Mouse (Mus musculus) layer of hippocampus, adult 9-11 months (tissue): ENCODE data around the gene Zfp827.

Source experiments
- DNase-seq: peaks from one replicate; pipeline ENCODE4 v3.0.0; 2022

The Zfp827 gene

DNA sequence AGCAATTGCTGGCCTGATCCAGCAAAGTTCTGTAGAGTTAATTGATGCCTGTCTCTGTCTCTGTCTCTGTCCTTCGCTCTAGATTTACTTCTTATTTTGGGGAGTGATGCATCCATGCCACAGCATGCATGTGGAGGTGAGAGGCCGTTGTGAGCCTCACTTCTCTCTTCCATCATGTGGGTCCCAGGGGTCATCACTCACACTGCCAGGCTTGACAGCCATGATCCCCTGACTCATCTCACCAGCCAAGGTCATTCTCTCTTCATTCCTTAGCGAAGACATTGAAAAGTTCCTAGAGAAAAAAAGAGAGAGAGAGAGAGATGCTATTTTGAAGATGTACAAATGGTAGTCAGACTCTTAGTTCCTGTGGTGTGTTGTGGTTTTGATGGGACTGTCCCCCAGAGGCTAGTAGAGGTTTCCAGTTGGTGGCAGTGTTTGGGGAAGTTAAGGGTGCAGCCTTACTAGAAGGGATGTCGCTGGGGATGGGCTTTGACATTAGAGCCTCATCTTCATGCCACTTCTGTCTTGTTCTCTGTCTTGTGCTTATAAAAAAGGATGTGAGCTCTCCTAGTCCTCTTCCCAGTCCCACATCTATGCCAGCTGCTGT lies 133.0 kb downstream of the Zfp827 start:
- no peak for DNase-seq

DNA sequence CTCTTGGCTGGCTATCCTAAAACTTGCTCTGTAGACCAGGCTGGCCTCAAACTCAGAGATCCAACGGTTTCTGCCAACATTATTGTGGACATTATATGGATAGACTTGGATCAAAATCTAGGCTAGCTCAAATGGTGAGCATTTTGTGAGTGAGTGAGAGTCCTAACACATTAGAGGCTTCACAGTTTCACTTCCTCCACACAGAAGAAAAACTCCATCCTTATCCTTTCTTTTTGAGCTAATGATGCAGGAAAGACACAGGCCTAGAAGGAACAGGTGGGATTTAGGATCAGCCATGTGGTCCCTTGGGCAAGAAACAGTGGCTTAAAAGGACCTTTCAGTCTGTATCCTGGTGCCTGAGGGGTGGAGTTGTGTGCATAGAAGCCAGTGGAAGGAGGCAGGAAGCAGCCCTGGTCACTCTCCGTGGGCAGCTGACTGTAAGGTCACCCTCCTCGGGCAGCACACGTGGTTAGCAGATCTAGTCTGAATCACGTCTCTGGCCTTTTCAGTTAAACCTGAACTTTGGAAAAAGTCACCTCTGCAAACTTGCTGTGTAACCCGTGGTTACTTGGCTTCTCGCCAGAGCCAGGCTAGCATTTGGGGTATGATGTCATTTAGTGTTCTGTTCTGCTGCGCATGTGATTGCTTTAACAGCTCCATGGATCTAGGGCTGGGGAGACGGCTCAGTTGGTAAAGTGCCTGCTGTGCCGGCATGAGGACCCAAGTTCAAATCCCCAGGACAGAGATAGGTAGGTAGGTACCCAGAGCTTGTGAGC lies 134.5 kb downstream of the Zfp827 start:
- DNase-seq: peak; percentile 78

DNA sequence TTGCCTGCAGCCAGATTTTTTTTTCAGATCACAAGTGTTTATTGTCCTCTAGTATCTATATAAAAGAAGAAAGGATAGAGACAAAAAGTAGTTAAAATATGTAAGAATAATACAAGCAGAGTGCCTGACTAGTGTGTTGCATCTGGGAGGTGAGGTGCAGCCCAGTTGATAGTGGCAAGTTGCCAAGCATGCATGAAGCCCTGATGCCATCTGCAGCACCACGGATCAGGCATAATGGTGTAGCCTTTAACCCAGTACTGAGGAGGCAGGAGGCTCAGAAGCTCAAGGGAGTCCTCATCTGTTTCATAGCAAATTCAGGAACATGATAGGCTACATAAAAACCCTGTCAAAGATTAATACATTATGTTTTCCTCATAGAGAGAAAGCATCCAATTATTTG lies 136.1 kb downstream of the Zfp827 start:
- no peak for DNase-seq

DNA sequence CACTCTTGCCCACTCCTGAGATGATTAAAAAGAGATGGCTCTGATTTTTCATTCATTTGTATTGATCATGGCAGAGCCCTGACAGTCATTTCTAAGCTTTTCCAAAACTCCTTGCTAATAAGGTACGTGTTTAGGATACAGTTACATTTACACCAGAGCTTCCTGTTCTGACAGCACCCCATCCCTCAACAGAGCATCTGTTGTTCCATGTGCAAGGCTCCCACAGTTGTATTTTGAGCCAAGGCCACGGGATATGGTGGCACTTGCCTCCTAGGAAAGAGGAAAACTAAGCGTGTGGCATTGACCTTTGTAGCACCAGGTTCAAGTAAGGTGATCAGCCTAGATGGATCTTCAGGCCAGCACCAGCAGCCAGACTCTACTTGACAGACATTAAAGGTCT lies 137.0 kb downstream of the Zfp827 start:
- DNase-seq: no peak

DNA sequence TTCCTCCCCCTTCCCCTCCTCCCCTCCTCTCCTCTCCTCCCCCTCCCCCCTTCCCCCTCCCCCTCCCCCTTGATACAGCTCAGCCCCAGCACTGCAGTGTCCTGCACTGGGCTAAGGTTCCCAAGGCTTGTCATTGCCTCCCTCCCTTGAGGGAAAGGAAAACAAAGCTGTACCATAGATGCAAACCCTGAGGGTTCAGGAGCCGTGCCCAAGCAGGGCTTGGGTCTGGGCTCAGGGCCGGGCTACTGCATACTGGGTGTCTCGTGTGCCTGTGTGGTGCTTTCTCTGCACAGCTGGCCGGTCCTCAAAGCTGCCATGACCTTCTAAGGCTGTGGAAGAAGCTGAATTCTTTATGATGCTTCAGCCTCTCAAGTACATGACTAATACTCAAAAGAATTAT lies 145.4 kb downstream of the Zfp827 start:
- DNase-seq: no peak

DNA sequence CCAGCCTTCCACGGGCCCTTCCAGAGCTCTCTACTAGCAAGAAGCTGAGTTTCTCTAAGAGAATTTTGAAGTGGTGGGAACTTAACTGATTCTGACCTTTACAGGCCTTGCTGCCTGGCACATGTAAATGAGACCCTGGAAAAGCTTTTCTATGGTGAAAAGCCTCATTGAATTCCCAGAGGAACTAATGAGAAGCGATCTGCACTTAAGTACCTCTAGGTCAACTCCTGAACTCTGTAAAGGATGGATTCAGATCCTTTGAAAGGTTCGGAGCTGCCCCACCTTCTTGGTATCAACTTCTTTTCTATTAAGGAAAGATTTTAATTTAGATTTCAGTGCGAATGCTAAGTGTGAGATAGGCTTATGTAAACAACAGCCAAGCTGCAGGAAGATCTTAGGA lies 147.8 kb downstream of the Zfp827 start:
- no peak for DNase-seq

DNA sequence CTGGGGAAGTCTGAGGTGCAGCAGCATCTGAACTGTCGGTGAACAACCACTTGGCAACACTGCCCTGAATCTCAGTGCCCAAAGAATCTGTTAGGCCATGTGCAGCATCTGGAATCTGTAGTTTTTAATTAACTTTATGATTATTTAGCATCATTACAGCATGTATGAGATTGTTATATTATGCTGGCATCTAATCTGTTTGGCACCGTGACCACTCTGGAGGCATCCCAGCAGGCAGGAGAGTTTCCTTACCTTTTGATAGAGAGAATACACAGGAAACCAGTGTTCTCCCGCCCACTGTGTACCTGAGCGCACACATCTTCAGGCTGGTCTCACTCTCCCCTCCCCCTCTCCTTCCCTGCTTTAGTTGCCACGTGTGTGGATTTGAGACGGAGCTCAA lies 151.4 kb downstream of the Zfp827 start:
- peak; percentile 54 for DNase-seq

DNA sequence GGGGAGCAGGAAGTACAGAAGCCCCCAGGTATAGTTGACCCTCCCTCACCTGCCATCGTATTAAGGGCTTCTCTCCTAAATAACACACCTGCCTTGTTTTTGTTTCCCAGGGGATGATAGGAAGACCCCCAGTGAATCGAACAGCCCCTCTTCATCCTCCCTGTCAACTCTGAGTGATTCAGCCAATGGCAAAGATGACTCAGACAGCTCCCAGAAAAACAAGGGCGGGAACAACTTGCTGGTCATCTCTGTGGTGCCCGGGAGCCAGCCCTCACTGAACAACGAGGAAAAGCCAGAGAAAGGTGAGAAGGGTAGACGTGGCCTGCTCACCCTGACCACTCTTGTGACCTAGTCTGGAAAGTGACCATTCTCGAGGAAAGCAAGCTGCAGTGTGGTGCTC lies 157.3 kb downstream of the Zfp827 start:
- DNase-seq: no peak

DNA sequence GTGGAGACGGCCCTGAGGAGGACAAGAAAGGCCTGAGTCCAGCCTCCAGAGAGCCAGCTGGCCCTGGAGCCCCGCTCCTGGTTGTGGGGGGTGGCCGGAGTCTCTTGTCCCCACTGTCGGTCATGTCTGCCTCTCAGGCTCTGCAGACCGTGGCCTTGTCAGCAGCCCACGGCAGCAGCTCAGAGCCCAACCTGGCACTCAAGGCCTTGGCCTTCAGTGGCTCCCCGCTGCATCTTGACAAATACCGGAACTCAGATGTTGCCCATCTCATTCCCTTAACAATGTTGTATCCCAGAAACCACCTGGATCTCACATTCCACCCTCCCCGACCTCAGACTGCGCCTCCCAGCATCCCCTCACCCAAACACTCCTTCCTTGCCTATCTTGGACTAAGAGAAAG lies 161.8 kb downstream of the Zfp827 start:
- no peak for DNase-seq

DNA sequence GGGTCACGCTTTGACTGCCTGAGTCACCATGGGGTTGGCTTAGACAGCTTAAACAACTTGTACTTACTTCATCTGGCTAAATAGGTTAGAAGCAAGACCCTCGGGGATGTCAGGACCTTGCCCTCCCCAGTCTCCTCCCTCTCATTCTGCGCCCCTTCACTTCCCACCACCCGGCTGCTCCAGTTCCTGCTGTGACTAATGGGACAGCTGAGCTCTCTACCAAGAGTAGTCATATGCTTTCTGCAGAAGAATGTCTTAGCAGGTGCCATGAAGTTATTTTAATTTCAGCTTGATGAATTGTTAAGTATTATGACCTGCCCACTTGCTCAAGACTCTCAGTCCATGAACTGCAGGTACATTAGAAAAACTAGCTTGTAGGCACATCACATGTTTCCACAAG lies 168.2 kb downstream of the Zfp827 start:
- no peak for DNase-seq

DNA sequence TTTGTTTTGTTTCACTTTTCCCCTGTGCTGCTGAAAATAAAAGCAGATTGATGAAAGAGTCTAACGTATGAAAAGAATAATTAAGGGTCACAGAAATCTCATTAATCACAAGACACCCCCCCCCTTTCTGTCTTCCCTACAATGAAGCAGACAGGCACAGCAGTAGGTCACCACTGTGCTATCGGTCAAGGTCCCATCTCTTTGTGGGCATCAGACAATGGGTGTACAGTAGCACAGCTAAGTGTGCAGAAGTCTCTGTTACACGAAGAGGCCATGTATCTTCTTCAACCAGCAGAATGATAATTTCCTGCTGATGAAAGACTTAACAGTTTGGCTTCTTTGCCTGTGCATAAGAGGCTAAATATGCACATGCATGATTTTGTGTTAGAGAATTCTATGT lies 170.4 kb downstream of the Zfp827 start:
- DNase-seq: no peak

DNA sequence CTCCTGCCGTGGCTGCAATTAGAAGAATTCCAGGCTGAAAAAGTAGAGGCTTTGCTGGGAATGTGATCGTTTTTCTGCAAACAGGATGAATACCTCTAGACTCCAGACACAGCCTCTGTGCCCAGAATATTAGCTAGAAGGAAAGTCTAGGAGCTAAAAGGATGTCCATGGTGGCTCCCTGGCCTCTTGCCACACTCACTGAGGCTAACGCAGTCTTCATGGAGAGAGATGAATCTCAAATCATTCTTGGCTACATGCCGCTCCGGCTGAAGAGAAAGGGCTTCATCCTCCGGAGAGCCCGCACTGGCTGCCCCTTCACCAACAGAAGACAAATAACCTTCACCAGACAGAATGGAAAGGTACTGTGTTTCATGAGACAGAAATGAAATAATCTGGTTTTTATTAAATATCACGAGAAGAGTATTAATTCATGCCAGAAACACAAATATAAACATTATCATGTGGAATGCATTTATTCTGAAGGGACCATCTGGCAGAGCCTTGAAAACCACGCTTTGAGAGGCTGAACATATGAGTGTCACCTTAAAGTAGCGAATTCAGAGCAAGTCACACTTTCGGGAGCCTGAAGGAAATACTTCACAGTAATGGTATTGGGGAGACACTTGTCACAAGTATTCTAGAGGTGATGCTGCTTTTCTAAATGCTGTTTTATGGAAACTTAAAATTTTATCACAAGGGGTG lies 173.4 kb downstream of the Zfp827 start:
- no peak for DNase-seq

DNA sequence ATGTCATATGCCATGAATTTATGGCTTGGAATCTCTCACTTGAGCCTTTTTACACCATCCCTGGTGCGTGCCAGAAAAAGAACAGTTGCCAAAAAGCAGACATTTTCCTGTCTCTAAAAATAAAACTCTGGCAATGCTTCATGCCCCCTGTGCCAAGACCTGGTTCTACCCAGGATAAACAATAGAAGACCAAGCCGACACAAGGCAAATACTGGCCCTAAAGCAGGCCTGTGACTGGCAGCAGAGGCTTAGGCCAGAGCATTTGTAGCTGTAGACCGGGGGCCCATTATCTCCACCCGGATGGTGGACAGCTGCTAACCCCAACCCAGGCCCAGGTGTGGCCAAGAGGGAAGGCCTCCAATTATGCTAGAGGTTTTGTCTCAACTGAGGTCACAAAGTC lies 178.7 kb downstream of the Zfp827 start:
- no peak for DNase-seq

DNA sequence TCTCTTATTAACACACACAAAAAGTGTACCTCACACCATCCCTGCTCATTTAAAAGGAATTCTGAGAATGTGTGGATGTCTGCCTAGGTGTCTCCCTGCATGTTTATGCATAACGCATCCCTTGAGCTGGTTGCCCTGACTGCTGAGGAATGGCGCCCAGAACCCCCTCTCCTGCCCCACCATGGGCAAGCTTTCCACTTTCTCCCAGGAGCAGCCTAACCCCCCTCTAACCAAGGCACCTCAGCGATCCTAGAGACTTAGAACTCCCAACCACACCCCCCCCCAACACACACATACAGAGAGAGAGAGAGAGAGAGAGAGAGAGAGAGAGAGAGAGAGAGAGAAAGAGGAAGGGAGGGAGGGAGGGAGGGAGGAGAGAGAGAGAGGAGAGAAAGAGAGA lies 179.9 kb downstream of the Zfp827 start:
- no peak for DNase-seq

DNA sequence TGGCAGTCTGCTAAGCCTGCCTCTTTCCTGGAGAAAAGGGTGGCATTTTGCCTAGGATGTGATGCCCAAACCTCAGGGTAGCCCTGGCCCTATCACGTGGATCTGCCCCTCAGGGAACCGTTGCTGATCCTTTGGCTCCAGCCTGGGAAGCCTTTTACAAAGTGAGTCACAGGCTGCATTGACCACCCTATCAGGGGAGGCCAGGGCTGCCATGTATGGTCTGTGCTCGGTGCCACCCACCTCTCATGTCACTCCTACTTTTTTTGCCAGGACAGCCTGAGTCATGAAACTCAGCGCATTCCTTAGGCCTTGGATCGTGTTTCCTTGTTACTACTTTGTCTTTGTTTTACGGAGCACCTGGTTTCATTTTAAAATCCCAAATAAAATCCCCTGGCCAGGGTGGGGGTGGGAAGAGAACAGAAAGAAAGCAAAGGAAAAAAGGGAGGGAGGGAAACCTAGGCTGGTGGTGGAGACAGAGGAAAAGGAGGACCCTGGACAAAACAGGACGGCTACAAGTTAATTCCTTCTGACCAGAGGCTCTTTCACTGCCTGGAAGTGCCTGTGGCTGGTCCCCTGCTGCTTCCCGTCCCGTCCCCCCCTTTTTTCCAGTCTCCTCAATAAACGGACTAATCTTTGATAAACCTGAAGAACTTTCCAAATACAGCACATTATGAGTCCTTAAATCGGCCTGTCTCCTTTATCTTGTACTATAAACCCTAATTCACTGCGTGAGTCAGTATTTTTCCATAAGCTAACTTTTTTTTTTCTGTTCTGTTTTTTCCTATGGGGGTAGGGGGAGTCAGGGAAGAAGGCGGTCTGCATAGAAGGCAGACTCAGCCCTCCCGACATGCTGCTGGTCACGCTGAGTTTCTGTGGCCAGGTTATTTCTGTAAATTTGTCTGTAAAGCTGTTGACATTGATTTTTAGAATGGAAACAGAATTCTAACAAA lies 180.7 kb downstream of the Zfp827 start:
- no peak for DNase-seq

DNA sequence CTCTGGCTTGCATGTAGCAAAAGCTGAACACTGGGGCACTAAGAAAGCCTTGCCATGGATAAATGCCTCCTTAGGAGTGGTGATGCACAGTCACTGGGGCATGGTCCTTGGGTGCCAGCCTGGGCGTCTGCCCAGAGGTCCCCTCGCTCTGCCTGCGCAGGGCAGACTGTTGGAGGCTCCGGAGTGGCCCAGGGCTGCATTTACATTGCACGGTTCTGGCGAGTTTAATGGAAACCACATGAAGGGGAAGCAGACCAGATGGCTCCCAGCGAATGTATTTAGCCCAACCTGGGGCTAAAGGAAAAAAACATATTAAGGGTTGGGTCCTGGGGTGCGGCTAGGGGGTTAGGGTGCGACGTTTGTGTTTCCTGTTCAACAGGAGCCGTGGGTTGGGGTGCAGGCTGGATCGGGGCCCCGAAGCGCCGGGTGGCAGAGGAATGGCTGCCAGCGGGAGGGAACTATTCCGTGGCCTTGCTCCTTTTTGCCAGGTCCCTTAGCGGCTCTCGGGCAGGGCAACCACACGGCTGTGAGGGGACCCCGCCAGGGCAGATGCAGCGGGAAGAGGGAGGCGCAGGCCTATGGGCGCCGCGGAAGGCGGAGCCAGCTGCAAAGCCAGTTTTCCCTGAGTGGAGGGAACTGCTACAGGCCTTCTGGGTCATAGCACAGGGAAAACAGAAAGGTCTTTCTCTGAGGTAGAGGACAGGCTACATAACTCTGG lies 181.6 kb downstream of the Zfp827 start:
- no peak for DNase-seq

DNA sequence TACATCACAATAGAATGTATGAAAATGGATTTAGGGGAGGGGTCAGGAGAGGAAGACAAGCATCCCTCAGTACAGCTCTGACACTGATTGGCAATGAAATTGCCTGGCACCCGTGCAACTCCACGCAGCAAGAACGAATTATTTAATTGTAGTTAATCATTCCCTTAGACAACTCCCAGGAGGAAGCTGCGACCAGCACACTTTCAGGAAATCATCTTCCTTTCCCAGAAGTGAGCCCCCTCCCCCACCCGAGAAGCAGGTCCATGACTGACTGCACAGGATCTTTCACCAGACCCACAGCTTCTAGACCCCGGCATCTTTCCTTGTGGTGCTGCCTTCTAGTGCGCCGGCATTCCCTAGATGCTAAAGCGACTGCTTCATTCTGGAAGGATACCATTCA lies 183.4 kb downstream of the Zfp827 start:
- DNase-seq: no peak

DNA sequence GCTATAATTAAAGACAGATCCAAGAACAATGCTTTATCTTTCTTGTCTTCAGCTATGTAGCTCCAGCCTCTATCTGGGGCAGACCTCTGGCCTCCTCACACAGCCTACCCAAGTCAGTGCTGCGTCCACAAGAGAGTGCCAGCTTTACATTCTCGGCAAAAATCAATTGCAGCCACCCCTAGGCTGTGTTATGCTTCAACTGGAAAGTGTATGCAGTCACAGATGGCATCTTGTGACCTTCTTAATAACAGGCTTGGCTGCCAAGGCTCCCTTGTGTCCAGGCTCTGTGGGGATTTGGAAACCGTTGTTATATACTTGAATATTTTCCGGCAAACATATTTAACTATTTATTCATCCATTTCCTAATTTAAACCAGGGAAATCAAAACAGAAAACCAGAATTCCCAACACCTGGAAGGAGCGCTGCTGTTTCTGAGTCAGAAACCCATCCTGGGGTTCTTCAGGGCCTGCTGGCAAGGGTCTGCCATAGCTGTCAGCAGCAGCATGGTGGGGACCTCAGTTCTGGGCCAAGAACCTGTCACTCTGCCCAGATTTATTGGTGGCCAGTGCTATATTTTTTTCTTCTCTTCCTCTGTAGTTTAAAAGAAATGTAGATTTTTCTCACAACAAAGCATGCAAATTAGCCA lies 194.0 kb downstream of the Zfp827 start:
- no peak for DNase-seq

DNA sequence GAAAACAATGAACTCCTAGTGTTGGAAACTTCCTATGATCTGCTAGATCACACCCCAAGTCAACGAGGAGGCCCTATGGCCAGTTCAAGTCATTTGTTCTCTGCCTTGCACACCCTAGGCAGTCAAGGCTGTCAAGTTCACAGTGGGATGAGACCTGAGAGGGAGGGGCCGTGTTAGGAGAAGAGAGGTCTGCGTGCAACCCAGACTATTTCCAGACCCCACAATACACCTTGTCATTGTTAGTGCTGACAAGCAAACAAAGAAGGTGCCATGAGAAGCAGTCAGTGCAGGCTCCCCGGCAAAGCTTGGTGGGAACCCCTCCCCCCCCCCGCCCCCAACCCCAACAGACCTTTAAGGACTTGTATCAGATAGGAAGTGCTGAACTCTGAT lies 194.5 kb downstream of the Zfp827 start:
- no peak for DNase-seq

DNA sequence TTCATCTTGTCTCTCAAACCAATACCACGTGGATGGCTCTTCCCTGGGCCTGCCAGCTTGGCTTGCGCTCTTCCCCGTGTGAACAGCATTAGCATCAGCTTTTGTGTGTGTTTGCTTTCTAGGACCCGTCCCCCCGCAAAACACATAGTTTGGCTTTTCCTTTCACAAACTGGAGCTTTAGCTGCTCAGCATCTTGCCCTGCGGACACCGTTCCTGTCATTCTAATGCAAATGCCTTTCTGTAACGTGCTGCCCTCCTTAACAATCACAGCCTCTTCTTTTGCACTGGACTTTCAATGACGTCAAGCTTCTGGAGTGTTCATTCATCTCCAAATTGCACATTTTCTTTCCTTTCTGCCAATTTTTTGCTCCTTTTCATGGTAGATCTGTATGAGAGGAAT lies 196.1 kb downstream of the Zfp827 start:
- DNase-seq: no peak

DNA sequence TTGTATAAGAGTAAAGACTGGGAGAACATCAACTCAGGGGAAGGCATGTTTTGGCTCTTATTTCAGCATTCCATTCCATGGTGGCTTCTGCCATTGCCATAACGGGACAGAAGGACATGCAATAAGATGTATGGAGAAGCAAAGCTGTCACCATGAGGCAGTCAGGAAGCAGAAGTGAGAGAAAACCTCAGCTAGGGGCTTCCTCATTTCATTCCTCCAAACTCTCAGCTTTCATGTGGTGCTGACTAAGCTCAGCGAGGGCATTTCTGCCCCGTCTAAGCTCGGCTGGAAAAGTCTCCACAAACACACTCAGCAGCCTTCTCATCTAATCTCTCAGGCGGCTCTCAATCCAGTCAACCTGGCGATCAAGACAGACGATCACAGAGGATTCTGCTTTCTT lies 197.3 kb downstream of the Zfp827 start:
- peak; percentile 33 for DNase-seq

DNA sequence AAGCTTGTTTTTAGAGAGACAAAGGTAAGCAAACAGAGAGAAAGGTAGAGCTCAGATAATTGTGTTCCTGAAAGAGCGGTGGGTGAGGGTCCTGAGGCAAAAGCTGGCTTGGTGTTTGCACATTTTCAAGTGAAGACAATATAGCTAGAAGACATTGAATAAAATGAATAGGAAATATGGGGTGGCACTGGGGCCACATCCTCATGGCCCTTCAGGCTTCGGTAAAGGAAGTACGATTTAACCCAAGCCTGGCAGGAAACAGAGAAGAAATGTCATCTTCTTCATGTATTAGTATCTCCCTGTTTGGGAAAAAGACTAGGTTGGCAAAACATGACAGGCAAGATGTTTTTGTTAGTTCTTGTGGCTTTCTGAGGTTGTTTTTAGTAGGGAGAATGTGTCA lies 197.8 kb downstream of the Zfp827 start:
- no peak for DNase-seq
